Mouse (Mus musculus) testis, adult 2 months (tissue): ENCODE measurements around the gene Zfp768. TPM values are rescaled to one million over a fixed set of nuclear protein-coding genes. Genes with fewer than 3 reads are reported as not detected.

Experiments used
- H3K27ac ChIP-seq: fragments of 200-500 bp; 2 replicates; pipeline ENCODE4 v1.5.1; 2012; ENCODE audit warnings: low read depth, low read length; ENCODE audit not compliant: control insufficient read depth, insufficient read depth
- H3K27me3 ChIP-seq: fragments of 200-500 bp; 2 replicates; pipeline ENCODE4 v1.6.1; 2012; ENCODE audit warnings: mild to moderate bottlenecking, low read length, moderate library complexity; ENCODE audit not compliant: control insufficient read depth, insufficient read depth
- H3K36me3 ChIP-seq: fragments of 200-500 bp; 2 replicates; pipeline ENCODE4 v1.6.1; 2012; ENCODE audit warnings: mild to moderate bottlenecking, low read length; ENCODE audit not compliant: control insufficient read depth, insufficient read depth
- H3K4me1 ChIP-seq: fragments of 200-500 bp; 2 replicates; pipeline ENCODE4 v1.6.1; 2012; ENCODE audit warnings: low read length; ENCODE audit not compliant: control insufficient read depth, insufficient read depth
- H3K4me3 ChIP-seq: fragments of 200-500 bp; 2 replicates; pipeline ENCODE4 v1.5.1; 2012; ENCODE audit warnings: low read depth, mild to moderate bottlenecking, low read length, moderate library complexity, mixed read lengths; ENCODE audit not compliant: control insufficient read depth
- CTCF ChIP-seq: fragments of 200-500 bp; IDR thresholded peaks from 2 replicates; pipeline ENCODE4 v1.5.1; 2012; ENCODE audit warnings: low read depth, mild to moderate bottlenecking, inconsistent platforms, low read length, moderate library complexity; ENCODE audit not compliant: control insufficient read depth, insufficient read depth, insufficient replicate concordance
- POLR2A ChIP-seq: fragments of 200-500 bp; IDR thresholded peaks from 2 replicates; pipeline ENCODE4 v1.6.1; 2012; ENCODE audit warnings: low read depth, mild to moderate bottlenecking, inconsistent platforms, low read length, moderate library complexity; ENCODE audit not compliant: control insufficient read depth
- polyA plus RNA-seq: library from polyadenylated mRNA; depleted of rRNA; stranded (reverse); fragments of >200 nt; gene quantifications from 2 replicates; pipeline ENCODE4 v1.2.3, GENCODE M21; 2012

Gene Zfp768
- polyA plus RNA-seq, 1 experiment: 42.7 TPM

- H3K4me1 ChIP-seq: no peaks in the 10 kb centered on the region
- TF ChIP-seq POLR2A (no peak), CTCF (no peak)
- no peaks in the 10 kb centered on the region for H3K36me3 ChIP-seq
- H3K4me3 ChIP-seq: no peak overlapping the region
- no peak overlapping the region for H3K27ac ChIP-seq
- no peaks in the 10 kb centered on the region for H3K27me3 ChIP-seq
Measured at GRCm38 (mm10) chr7:127321106-127321505, 24.3 kb downstream of the Zfp768 start.

- Histone ChIP-seq H3K4me1 (no peaks in the 10 kb centered on the region), H3K27ac (no peak overlapping the region), H3K27me3 (no peaks in the 10 kb centered on the region), H3K4me3 (no peak overlapping the region), H3K36me3 (no peaks in the 10 kb centered on the region)
- TF ChIP-seq POLR2A: no peak
- TF ChIP-seq CTCF: no peak
Measured at GRCm38 (mm10) chr7:127313912-127314311, 31.5 kb downstream of the Zfp768 start.

- Histone ChIP-seq H3K27me3 (no peaks in the 10 kb centered on the region), H3K4me3 (no peak overlapping the region), H3K36me3 (no peaks in the 10 kb centered on the region), H3K27ac (no peak overlapping the region), H3K4me1 (no peaks in the 10 kb centered on the region)
- no peak for TF ChIP-seq CTCF
- no peak for TF ChIP-seq POLR2A
Measured at GRCm38 (mm10) chr7:127309951-127310350, 35.4 kb downstream of the Zfp768 start.

- Histone ChIP-seq H3K27ac (no peak overlapping the region), H3K4me3 (no peak overlapping the region)
- no peak; the same call in 1 of the 2 replicates for TF ChIP-seq CTCF
- TF ChIP-seq POLR2A: no peak
Measured at GRCm38 (mm10) chr7:127308887-127309286, 36.5 kb downstream of the Zfp768 start.

GRCm38 (mm10) chr7:127308431-127308830, 37.0 kb downstream of the Zfp768 start:
- Histone ChIP-seq H3K36me3 (no peaks in the 10 kb centered on the region), H3K27me3 (no peaks in the 10 kb centered on the region), H3K4me1 (no peaks in the 10 kb centered on the region), H3K27ac (no peak overlapping the region), H3K4me3 (no peak overlapping the region)
- TF ChIP-seq POLR2A (no peak), CTCF (no peak)

More at GRCm38 (mm10) chr7:127308887-127309286, 36.5 kb downstream of the Zfp768 start:
- Histone ChIP-seq H3K4me1 (no peaks in the 10 kb centered on the region), H3K36me3 (no peaks in the 10 kb centered on the region), H3K27me3 (no peaks in the 10 kb centered on the region)

GRCm38 (mm10) chr7:127297586-127298193, 47.7 kb downstream of the Zfp768 start:
- Histone ChIP-seq H3K4me1 (peaks cover 5% of the 10 kb centered on the region), H3K36me3 (no peaks in the 10 kb centered on the region), H3K27me3 (no peaks in the 10 kb centered on the region), H3K4me3 (no peak overlapping the region), H3K27ac (no peak overlapping the region)
- no peak for TF ChIP-seq CTCF
- no peak for TF ChIP-seq POLR2A

GRCm38 (mm10) chr7:127296786-127297555, 48.4 kb downstream of the Zfp768 start:
- Histone ChIP-seq H3K36me3 (no peaks in the 10 kb centered on the region), H3K4me1 (peaks cover 5% of the 10 kb centered on the region), H3K27me3 (no peaks in the 10 kb centered on the region), H3K27ac (no peak overlapping the region), H3K4me3 (no peak overlapping the region)
- TF ChIP-seq POLR2A (no peak), CTCF (no peak)
